Mouse (Mus musculus) CD8-positive naive resting alpha-beta T cell, adult 2 months (primary cell): Measurements from ENCODE around the gene Phlpp1.
A peak's percentile ranks its signal among the peaks of the same experiment; 100 is the strongest.

Experiments
- DNase-seq, 2 experiments: peaks; one replicate each; pipeline ENCODE4 v3.0.0; 2022; ENCODE audit warnings: low read depth in 2 of 2, low spot score in 2 of 2

Phlpp1 gene

DNA sequence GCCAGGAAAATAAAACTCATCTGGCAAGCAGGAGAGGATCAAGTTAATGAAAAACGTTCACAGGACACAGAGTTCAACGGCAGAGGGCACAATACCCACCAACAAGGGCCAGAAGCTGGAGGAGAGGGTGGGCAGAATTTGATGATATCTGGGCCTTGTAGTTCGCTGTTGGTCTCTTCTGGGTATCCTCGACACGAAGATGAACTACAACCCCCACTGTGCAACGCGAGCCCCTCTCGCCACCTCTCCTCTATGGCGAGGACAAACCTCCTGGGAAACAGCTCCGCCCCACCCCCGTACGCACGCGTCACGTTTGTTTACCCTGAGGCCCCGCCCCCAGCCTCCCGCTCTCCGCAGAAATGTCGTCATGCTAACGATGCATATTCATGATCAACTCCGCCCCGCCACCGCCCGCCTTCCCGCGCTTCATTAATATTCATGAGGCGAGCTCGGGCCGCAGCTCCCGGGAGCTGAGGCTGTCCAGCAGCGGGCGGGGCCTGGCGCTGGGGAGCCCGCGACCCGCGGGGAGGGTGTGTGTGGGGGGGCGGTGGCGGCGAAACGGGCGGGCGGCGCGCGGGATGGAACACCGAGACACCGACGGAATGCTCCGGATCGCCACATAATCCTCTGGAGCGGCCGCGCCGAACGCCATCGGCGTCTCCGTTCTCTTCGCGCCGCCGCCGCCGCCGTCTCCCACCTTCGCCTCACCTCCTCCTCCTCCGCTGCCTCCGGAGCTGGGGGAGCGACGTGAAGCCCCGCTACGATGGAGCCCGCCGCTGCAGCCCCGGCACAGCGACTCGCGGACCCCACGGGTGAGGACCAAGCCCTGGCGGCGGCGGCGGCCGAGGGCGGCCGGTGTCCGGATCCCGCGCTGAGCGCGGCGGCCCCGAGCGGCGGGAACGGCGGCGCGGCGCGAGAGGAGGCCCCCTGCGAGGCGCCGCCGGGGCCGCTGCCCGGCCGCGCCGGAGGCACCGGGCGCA is at the start of gene Phlpp1:
TSS of gene Phlpp1 (plus strand) at position 512 of the 980 bp plus-strand sequence.
- peak; percentile 99 for DNase-seq

DNA sequence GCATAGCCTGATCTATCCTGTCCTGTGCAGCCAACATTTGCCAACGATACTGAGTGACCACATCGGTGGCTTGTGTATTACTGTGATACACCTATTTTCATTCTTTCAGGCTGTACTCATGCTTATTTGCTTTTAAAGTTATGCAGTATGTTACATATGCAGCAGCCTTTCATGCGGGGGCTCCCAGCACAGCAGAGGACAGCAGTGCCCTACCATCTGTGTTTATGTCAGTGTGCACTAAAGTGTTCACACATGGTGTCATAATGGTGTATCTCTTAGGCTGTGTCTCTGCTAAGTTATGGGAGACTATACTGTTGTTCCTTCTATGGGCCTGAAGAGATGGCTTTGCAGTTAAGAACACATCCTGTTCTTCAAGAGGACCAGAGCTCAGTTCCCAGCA is 45.0 kb upstream of the Phlpp1 start:
- DNase-seq, result no peak

DNA sequence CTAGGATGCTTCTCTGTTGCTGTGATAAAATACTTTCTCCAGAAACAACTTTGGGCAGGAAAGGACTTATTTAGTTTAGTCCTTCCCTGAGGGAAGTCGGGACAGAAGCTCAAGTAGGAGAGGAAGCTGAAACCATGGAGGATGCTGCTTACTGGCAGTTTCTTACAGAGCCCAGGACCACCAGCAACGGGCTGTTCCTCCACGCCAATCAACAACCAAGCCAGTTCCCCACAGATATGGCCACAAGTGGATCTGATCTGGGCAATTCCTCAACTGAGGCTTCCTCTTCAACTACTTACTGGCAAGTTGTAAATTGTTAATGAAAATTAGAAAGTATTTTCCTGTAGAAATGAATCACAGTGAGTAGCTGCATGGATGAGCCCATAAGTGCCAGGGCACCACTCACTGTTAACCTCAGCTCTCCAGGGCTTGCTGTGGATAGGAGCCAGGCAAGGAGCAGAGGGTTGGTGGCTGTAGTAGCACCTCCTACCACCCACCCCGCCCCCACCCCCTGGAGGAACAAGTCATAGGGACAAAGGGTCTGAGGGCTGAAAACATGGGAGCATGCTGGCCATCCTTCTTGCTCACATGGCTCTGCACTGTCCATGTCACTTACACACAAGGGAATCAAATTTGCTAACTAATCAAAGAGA is 39.7 kb upstream of the Phlpp1 start:
- no peak for DNase-seq

DNA sequence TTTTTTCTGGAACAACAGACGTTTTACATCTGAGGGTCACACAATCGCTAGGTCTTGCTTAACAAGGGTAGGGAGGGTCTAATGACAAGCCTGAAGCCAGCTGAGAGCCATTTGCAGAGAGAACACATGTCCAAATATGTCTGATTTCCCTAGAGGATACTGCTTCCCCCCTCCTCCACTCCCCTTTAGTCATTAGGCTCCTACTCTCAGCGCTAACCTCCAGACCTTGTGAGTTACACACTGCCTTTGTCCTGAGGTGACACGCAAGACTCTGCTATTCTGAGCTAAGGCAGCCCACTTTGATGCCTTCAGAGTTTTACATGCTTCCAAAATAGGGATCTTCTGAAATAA is 39.2 kb upstream of the Phlpp1 start:
- no peak for DNase-seq

DNA sequence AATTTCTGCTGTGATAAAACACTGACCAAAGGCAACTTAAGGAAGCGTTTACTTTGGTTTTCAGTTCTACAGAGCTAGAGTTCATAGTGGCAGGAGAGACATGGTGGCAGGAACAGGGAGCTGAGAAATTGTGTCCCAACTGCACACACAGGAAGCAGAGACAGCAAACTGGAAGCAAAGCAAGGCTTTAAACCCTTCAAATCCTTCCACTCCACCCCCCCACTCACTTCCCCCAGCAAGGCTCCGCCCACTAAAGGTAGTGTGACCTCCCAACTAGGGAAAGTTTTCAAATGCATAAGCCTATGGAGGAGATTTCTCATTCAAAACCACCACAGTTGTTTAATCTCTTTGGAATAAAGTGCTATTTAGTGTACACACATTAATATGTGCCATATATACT is 32.9 kb upstream of the Phlpp1 start:
- no peak for DNase-seq

DNA sequence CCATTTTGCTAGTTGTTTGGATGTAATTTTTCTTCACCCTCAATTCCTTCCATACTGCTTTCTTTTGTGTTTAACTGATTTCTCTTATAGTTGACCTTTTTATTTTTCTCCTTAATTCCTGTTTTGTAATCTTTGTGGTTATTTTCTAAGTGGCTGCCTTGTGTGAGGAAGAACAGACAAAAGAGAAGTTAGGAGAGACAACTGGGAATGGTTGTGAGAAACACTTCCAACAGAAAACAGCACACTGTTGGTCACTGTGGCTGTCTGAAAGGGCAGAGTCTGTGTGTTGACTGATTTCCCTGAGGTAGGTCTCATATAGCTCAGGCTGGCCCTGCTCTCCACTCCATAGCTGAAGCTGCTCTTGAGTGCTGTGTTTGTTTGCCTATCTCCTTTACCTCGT is 32.4 kb upstream of the Phlpp1 start:
- no peak for DNase-seq

DNA sequence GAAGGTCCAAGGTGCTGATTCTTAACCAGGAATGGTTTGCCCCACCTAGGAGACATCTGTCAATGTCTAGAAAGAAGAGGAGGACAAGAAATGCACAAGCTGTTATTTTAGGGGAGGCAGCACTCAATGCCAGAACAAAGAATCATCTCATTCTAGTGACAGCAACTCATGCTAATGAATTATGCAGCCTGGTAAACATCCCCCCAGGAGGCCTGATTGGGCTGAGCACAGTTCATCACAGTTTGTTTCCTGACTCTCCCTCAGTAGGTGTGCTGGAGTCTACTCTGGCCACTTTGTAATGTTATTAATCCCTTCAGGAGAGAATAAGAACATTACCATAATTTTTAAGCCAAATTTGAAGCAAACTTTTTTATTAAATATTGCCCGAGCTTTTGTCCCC is 29.5 kb upstream of the Phlpp1 start:
- DNase-seq, result no peak

DNA sequence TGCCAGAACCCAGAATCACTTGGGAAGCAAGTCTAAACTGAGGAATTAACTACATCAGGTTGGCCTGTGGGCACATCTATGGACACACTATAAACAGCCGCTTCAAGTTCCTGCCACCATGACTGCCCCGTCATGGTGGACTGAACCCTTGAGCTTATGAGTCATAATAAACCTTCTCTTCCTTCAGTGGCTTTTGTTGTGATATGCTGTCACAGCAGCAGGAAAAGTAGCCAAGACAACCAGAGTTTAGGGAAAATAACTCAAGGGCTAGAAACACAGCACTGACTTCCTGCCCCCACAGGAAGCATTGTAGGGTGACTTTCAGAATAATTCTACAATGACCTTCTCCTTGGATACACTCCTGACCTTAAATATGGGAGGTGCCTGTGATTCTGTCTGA is 27.0 kb upstream of the Phlpp1 start:
- DNase-seq, result no peak

DNA sequence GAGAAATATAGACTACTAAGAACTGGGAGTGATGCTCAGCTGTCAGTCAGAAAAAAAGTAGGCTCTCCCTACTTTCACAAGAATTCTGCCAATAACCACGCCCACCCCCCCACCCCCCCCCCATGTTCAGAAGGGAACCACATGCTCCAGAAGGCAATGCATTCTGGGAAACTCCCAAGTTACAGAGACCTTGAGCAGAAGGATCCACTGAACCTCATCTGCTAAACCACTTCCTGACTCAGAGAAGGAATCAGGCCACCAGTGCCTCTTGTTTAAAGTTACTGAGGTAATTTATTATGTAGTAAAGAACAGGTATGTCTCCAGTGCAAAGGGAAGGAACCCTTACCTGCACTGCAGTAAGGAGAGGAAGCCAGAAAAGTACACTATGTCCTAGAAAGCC is 26.5 kb upstream of the Phlpp1 start:
- DNase-seq, result no peak

DNA sequence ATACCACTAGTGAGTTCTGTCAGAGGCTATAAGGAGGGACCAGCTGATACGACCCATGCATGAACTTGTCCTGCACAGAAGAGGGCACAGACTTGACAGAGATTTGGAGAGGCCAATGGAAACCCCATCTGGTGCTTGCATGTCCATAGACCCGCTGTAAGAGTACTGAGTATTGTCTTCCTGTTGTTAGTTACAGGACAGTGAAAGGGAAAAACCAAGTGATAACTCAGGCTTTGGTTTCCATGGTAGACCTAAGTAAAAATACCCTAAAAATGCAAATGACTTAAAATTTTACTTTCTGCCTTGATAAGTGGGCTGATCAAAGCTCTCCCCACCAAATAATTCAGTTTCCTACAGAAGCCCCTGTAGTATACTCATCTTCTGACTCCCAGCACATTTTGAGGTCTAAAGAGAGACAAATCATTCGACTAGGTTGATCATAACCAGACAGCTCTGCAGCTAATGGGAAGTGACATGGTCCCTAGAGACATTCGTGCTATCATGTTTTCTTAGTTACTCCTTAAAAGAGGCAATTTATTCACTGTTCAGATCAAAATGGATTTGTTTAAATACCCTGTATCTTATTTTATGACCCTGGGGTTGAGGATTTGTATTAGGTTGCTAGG is 25.9 kb upstream of the Phlpp1 start:
- DNase-seq, result no peak

DNA sequence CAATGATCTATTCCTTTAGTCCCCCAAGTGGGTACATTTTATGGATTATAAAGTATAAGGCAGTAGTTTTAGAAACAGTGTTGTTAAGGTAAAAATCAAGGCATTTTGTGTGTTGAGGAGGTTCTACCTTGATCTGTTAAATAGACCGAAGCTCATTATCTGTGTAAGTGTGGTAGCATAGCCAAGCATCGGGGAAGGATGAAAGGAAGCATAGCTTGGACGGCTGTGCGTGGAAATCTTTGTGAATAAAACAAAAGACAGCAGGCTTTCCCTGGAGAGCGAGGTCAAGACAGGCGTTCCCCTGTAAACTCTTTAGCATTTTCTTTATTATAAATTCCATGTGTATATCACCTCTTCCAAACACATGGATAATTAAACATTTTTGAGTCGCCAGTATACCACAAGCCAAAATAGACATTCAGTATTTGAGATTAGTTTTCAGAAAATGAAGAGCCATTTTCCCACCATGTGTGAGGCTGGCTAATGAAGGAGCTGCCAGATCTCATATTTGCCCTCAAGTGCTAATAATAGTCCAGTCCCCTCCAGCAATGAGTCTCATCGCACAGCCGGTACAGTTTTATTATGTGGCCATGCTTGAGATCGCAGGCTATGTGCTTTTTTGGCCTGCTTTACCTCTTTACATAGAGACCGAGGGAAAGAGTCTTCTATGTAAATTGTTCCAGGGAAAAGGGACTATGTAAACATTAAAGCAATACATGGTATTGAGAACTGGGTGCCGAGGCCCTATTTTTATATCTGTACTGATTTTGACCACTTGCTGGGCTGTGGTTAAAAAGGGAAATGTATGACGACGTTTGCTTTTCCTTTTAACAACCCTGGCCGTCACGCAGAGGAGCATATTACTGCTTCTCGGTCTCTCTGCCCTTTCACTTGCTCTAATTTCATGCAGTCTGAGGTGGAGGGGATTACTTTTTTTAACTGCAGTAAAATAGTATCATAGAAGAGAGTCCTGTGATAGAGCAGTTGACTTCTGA is 22.9 kb upstream of the Phlpp1 start:
- DNase-seq, result no peak

DNA sequence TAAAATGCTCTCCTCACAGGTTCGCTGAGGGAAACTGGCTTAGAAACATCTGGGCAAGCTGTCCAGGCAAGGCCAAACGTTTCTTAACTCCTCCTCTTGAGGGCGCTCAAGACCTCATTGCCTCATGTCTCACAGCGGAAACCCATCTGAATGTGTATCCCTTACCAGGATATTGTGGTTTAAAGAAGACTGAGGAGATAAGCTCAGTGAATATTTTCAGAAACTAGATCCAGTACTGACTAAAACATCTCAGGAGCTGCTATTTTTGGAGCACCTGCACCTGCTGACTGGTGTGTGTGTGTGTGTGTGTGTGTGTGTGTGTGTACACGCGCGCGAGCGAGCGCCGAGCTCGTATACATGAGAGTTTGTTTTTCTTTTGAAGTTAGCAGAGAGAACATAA is 19.7 kb upstream of the Phlpp1 start:
- DNase-seq, result peak; percentile 67 to 74

DNA sequence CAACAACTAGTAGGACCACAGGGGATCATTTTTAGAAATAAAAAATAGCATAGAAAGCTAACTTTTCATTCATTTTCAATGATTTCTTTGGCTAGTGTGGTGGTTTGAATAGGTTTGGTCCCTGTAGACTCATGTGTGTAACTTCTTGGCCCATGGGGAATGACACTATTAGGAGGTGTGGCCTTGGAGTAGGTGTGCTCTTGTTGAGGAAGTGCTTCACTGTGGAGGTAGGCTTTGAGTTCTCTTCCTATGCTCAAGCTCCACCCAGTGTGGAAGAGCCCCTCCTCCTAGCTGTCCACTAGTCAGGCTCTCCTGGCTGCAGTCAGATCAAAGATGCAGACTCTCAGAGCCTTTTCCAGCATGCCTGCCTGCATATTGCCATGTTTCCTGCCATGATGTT is 18.8 kb upstream of the Phlpp1 start:
- no peak for DNase-seq

DNA sequence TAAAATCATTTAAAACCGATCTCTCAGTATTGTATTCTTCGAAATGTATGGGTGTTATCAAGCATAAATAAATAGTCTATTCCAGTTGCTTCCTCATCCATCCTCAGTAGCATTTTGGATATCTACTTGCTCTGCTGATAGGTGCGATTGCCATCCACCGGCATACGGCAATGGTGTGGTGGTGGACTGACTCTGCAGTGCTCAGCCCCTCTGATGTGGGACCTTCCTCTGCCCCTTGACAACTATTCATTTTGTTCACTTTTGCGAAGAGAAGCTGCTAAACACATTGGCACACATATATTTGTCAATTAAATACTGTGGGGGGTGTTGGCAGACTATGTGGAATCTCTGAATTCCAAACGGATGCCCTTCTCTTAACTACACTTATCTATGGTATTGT is 17.0 kb upstream of the Phlpp1 start:
- DNase-seq, result no peak

DNA sequence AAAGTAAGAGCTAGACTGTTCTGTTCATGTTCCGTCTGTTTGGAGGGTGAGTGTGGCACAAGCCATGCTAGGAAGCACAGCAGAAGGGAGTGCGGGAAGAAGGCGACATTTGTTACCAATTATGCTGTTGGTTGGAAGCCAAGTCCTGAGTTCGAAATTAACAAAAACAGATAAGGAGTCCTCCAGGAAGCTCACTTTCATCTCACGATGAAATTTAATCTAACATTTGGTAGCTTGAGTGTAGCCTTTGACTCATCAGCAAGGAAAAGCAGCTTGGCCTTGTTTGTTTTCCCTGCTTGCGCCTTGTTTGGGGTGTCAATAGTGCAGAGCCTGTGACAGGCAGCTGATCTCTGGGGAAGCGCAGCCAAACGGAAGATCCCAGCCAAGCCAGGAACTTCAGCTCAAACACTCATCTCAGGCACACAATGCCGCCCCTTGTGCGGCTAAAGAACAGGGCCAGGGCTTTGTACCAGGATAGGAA is 16.4 kb upstream of the Phlpp1 start:
- no peak for DNase-seq

DNA sequence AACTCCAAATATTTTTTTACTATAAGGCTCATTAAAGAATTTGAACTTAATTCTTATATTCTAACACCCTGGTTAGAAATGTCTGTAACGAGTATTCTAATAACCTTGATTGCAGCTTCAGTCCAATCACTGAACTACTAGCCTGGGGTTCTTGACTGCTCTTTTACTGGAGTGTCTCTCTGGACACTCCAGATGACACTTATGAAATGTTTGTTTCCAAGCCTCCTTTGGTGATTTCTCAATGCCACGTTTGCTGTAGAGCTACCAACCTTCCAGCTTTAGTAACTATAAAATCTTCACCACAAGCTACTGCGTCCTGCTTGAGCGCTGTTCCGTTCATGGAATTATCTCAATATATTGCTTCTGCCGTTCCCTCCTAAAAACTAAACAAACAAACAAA is 15.8 kb upstream of the Phlpp1 start:
- no peak for DNase-seq

DNA sequence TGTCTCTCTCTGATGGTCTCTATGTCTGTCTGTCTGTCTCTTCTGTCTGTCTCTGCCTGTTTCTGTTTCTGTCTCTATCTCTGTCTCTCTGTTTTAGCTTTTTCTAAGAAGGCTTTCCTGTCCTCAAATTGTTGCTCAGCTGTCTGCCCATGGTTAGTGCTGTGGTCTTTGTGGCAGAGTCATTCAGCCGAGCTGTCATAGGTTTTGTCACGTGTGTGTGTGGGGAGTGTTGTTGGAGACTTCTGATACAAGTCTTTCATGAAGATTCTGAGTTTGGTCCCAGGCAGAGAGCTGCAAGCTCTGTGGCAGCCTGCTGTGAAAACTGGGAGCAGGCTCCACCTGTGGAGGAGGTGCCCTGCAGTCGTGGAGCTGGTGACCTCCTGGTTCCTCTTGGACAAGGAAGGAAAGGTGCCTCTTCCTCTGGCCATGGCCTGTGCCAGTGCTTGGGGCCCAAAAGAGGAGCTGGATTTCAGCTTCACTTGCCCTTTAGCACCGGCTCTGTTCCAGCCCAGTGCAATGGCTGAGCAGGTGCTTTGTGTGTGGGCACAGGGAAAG is 13.5 kb upstream of the Phlpp1 start:
- DNase-seq, result peak in 1 of 2 experiments; percentile 11

DNA sequence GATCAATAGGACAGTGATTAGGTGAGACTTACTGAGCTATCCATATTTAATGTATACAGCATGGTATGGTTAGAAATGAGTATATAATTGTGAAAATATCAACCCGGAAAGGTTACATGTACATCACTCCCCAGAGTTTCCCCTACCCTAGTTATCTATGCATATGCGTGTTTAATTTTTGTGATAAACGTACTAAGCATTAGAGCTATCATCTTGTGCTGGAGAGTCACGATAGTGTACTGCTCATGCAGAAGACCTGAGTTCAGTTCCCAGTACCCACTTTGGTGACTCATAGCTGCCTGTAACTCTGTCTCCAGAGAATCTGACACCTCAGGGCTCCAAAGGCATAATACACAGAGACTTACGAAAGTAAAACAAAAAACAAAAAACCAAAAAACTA is 11.9 kb upstream of the Phlpp1 start:
- DNase-seq, result no peak

DNA sequence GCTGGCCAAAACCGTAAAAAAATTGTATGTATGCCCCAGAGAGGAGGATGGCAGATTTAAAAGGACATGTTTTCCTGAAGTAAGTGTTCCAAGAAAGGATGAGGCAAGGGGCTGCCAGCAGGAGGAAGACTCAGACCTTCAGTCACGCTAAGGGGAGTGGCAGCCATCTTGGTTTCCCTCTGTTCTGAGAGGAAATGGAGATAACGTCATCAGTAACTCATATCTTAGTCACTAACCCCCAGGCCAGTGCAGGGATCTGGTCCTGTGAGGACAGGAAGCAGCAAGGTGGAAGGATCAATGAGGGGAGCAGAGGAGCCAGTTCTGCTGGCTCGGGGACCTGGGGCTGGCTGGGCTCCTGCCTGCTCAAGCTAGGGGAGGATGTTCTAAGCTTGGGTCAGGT is 10.6 kb upstream of the Phlpp1 start:
- DNase-seq, result no peak

DNA sequence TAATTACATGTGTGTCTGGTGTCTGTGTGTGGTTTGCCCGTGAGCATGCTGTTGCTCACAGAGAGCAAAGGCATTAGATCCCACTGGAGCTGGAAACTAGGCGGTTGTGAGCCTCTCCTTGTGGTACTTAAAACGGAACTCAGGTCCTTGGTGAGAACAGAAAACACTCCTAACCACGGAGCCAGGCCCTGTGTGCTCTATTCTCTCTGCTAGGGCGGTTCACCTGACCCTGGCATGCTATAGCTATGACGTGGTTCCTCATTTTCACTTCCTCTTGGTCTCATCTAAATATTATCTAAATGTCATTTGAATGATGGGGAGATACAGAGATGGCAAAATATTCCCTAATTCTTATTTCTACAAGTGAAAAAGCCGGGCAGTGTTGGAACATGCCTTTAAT is 9.0 kb upstream of the Phlpp1 start:
- no peak for DNase-seq

DNA sequence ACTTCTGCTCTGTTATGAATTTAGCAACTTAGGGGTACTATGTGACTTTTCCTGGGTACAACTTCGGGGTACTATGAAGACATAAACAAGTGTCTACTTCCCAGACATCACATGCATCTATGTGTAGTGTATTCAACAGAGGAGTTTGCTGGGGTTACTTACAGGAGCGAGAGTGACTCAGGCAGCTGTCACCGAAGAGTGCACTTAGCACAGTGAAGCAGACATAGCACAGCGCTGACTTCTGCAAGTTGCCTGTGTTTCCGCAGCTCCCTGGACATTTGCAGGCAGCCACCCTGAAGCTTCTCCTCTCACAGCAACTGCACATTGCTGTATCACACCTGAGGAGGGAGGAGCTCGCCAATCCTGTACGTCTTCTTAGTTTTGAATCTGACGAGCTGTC is 8.2 kb upstream of the Phlpp1 start:
- DNase-seq, result no peak
